Mouse (Mus musculus): ENCODE measurements around the gene Gjb3. TPM values are rescaled to one million over a fixed set of nuclear protein-coding genes. Genes with fewer than 3 reads are reported as not detected.

The Gjb3 gene
- polyA plus RNA-seq, 1 experiment from 2014 or later = not detected

GRCm38 (mm10) chr4:127365433-127365832 lies 34.8 kb upstream of the Gjb3 start:
- ATAC-seq = no peak
- Histone ChIP-seq H3K27ac (ENCODE audit: low read length) (no peak overlapping the region), H3K4me1 (replicated peaks; ENCODE audit: control insufficient read depth, insufficient read depth, low read length) (peaks cover 6% of the 10 kb centered on the region; the same call in 1 of the 2 replicates), H3K4me3 (replicated peaks; ENCODE audit: low read length) (no peak overlapping the region), H3K36me3 (ENCODE audit: control insufficient read depth, insufficient read depth) (no peaks in the 10 kb centered on the region), H3K27me3 (replicated peaks; ENCODE audit: control insufficient read depth, insufficient read depth, low read length) (no peaks in the 10 kb centered on the region), H3K9me3 (ENCODE audit: control insufficient read depth, low read length) (no peaks in the 10 kb centered on the region), H3K9ac (replicated peaks; ENCODE audit: low read depth, low read length) (no peak overlapping the region), H3K4me2 (ENCODE audit: low read length) (no peak overlapping the region)
- WGBS = 23% methylated on average over 5 of the region's 5 CpGs

- H3K4me3 ChIP-seq (replicated peaks; ENCODE audit: low read length) = no peak overlapping the region
- ATAC-seq = no peak
- H3K27me3 ChIP-seq (replicated peaks; ENCODE audit: control insufficient read depth, insufficient read depth, low read length) = no peaks in the 10 kb centered on the region
- no peak overlapping the region for H3K4me2 ChIP-seq (ENCODE audit: low read length)
- no peak overlapping the region for H3K9ac ChIP-seq (replicated peaks; ENCODE audit: low read depth, low read length)
- peaks cover 6% of the 10 kb centered on the region; the same call in 1 of the 2 replicates for H3K4me1 ChIP-seq (replicated peaks; ENCODE audit: control insufficient read depth, insufficient read depth, low read length)
- WGBS = 68% methylated on average over 5 of the region's 6 CpGs
- H3K36me3 ChIP-seq (ENCODE audit: control insufficient read depth, insufficient read depth) = no peaks in the 10 kb centered on the region
- no peak overlapping the region for H3K27ac ChIP-seq (ENCODE audit: low read length)
- H3K9me3 ChIP-seq (ENCODE audit: control insufficient read depth, low read length) = no peaks in the 10 kb centered on the region
Observed at GRCm38 (mm10) chr4:127364431-127364830, 33.8 kb upstream of the Gjb3 start.

- H3K9ac ChIP-seq (replicated peaks; ENCODE audit: low read depth, low read length) = no peak overlapping the region
- H3K36me3 ChIP-seq (ENCODE audit: control insufficient read depth, insufficient read depth) = no peaks in the 10 kb centered on the region
- WGBS = 72% methylated on average over 4 of the region's 4 CpGs
- H3K27me3 ChIP-seq (replicated peaks; ENCODE audit: control insufficient read depth, insufficient read depth, low read length) = no peaks in the 10 kb centered on the region
- H3K4me3 ChIP-seq (replicated peaks; ENCODE audit: low read length) = no peak overlapping the region
- no peak for ATAC-seq
- H3K4me1 ChIP-seq (replicated peaks; ENCODE audit: control insufficient read depth, insufficient read depth, low read length) = 0 out of 2 replicates have a peak, but pooled peaks cover 2% of the 10 kb centered on the region
- no peaks in the 10 kb centered on the region for H3K9me3 ChIP-seq (ENCODE audit: control insufficient read depth, low read length)
- no peak overlapping the region for H3K27ac ChIP-seq (ENCODE audit: low read length)
- no peak overlapping the region for H3K4me2 ChIP-seq (ENCODE audit: low read length)
Observed at GRCm38 (mm10) chr4:127363331-127363730, 32.7 kb upstream of the Gjb3 start.

GRCm38 (mm10) chr4:127362520-127362919 lies 31.9 kb upstream of the Gjb3 start:
- H3K4me2 ChIP-seq (ENCODE audit: low read length) = no peak overlapping the region

GRCm38 (mm10) chr4:127358018-127358417 lies 27.4 kb upstream of the Gjb3 start, which contains the start of gene Gjb5:
Gjb5 (minus strand) TSS chr4:127358181.
- ATAC-seq = no peak
- 42% methylated on average over 5 of the region's 5 CpGs for WGBS
- peaks cover 4% of the 10 kb centered on the region; the same call in 1 of the 2 replicates for H3K4me1 ChIP-seq (replicated peaks; ENCODE audit: control insufficient read depth, insufficient read depth, low read length)
- H3K9me3 ChIP-seq (ENCODE audit: control insufficient read depth, low read length) = no peaks in the 10 kb centered on the region
- no peak within 1 kb of the TSS for H3K27ac ChIP-seq (ENCODE audit: low read length)
- H3K4me2 ChIP-seq (ENCODE audit: low read length) = no peak within 1 kb of the TSS
- H3K4me3 ChIP-seq (replicated peaks; ENCODE audit: low read length) = no peak within 1 kb of the TSS
- no peaks in the 10 kb centered on the region for H3K36me3 ChIP-seq (ENCODE audit: control insufficient read depth, insufficient read depth)
- no peak within 1 kb of the TSS for H3K9ac ChIP-seq (replicated peaks; ENCODE audit: low read depth, low read length)
- H3K27me3 ChIP-seq (replicated peaks; ENCODE audit: control insufficient read depth, insufficient read depth, low read length) = no peaks in the 10 kb centered on the region

More at GRCm38 (mm10) chr4:127362520-127362919, 31.9 kb upstream of the Gjb3 start:
- H3K9ac ChIP-seq (replicated peaks; ENCODE audit: low read depth, low read length) = no peak overlapping the region
- H3K9me3 ChIP-seq (ENCODE audit: control insufficient read depth, low read length) = no peaks in the 10 kb centered on the region
- H3K27me3 ChIP-seq (replicated peaks; ENCODE audit: control insufficient read depth, insufficient read depth, low read length) = no peaks in the 10 kb centered on the region
- ATAC-seq = no peak
- no peak overlapping the region for H3K4me3 ChIP-seq (replicated peaks; ENCODE audit: low read length)
- no peaks in the 10 kb centered on the region for H3K4me1 ChIP-seq (replicated peaks; ENCODE audit: control insufficient read depth, insufficient read depth, low read length)
- H3K36me3 ChIP-seq (ENCODE audit: control insufficient read depth, insufficient read depth) = no peaks in the 10 kb centered on the region
- no peak overlapping the region for H3K27ac ChIP-seq (ENCODE audit: low read length)
- 98% methylated on average over 3 of the region's 3 CpGs for WGBS

DNA sequence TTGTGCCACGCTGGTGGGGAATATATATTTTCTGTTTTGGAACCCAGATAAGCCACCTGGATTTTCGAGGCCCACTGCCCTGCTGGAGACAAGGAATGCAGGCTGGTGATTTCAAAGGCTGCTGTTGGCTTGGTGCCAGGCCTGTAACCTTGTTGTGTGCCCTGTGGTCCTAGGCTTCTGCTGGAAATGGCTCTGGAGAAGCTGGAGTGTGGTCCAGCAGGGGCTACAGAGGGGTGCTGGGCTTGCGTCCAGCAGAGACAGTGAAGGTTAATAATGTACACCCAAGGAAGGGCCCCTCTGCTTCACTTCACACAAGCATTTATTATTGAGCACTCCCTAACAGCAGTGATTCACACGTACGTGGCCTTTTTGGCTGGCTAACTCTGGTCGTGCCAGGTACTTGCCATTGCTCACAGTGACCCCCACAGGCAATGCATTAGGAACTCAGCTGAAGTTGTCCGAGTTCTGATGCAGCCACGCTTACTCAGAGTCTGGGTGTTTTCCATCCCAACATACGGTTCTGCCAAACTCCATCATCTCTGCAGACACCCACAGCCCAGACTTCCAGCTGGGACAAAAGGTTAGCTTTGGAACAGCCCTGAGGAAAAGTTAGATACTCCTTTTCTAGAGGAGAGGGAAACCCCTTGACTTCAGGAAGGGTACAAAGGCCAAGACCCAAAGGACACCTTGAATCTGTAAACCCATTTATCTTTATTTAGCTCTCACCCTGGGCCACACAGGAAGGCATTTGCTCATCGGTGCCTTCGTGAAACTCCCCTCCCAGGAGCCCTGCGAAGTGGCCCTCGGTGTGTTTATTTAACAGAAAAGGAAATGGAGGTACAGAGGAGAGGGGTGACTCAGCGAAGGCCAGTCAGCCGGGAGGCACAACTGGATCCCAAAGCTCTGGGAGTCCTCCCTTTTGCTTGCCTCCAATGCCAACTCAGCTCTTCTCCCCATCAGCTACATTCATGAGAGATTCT lies 24.2 kb upstream of the Gjb3 start:
- no peak for ATAC-seq
- Histone ChIP-seq H3K27me3 (replicated peaks; ENCODE audit: control insufficient read depth, insufficient read depth, low read length) (no peaks in the 10 kb centered on the region), H3K27ac (ENCODE audit: low read length) (no peak overlapping the region), H3K4me1 (replicated peaks; ENCODE audit: control insufficient read depth, insufficient read depth, low read length) (peaks cover 4% of the 10 kb centered on the region; the same call in 1 of the 2 replicates), H3K9me3 (ENCODE audit: control insufficient read depth, low read length) (no peaks in the 10 kb centered on the region), H3K4me2 (ENCODE audit: low read length) (no peak overlapping the region), H3K9ac (replicated peaks; ENCODE audit: low read depth, low read length) (no peak overlapping the region), H3K4me3 (replicated peaks; ENCODE audit: low read length) (no peak overlapping the region), H3K36me3 (ENCODE audit: control insufficient read depth, insufficient read depth) (no peaks in the 10 kb centered on the region)
- WGBS = 74% methylated on average over 15 of the region's 15 CpGs

DNA sequence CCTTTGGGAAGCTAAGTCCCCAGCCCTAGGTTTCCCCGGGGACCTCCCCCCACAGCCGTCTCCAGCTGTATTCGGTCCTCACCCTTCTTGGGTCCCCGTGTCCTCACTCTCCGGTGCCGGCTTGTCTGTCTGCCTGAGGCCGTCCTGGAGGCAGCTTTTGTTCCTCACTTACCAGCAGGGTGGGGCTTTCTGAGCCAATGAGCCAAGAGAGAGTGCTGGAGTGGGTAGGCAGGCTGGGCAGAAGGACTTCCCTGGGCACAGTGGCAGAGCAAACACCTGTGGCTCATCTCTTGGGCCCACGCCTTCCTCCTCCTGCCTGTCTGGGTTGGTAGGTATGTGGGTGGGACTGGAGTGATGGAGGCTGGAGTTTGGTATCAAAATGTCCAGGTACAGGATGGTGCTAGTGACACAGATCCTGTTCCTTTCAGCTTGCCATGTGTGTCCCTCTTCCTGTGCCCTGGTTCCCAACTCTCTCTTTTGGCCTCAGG lies 23.4 kb upstream of the Gjb3 start, which contains the start of gene Gjb4:
Gene Gjb4 (minus strand): TSS at position 131 of the 488 bp plus-strand sequence.
- no peak for ATAC-seq
- H3K4me3 ChIP-seq (replicated peaks; ENCODE audit: low read length) = no peak within 1 kb of the TSS
- peaks cover 4% of the 10 kb centered on the region; the same call in 1 of the 2 replicates for H3K4me1 ChIP-seq (replicated peaks; ENCODE audit: control insufficient read depth, insufficient read depth, low read length)
- H3K9me3 ChIP-seq (ENCODE audit: control insufficient read depth, low read length) = no peaks in the 10 kb centered on the region
- H3K27me3 ChIP-seq (replicated peaks; ENCODE audit: control insufficient read depth, insufficient read depth, low read length) = no peaks in the 10 kb centered on the region
- no peak within 1 kb of the TSS for H3K9ac ChIP-seq (replicated peaks; ENCODE audit: low read depth, low read length)
- H3K36me3 ChIP-seq (ENCODE audit: control insufficient read depth, insufficient read depth) = no peaks in the 10 kb centered on the region
- H3K27ac ChIP-seq (ENCODE audit: low read length) = no peak within 1 kb of the TSS
- H3K4me2 ChIP-seq (ENCODE audit: low read length) = no peak within 1 kb of the TSS
- 34% methylated on average over 8 of the region's 8 CpGs for WGBS

DNA sequence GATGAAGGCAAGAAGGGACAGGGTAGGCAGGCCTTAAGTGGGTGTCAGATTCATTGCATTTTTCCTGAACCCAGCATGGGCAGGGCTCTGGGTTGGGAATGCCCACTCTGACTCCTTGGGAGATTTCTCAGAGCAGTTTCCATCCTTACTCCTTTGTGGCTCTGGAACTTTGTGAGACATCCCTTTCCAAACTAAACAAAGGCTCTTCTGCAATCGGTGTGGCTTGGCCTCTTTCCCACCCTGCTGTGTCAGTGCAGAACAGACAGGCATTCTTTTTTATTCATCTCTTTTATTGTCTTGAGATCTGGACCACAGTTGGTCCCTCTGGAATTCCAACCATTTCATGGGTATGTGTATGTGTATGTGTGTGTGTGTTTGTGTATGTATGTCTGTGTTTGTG lies 21.9 kb upstream of the Gjb3 start:
- Histone ChIP-seq H3K9me3 (ENCODE audit: control insufficient read depth, low read length) (no peaks in the 10 kb centered on the region), H3K9ac (replicated peaks; ENCODE audit: low read depth, low read length) (no peak overlapping the region), H3K4me2 (ENCODE audit: low read length) (no peak overlapping the region), H3K4me3 (replicated peaks; ENCODE audit: low read length) (no peak overlapping the region), H3K27me3 (replicated peaks; ENCODE audit: control insufficient read depth, insufficient read depth, low read length) (no peaks in the 10 kb centered on the region), H3K4me1 (replicated peaks; ENCODE audit: control insufficient read depth, insufficient read depth, low read length) (peaks cover 4% of the 10 kb centered on the region; the same call in 1 of the 2 replicates), H3K36me3 (ENCODE audit: control insufficient read depth, insufficient read depth) (no peaks in the 10 kb centered on the region), H3K27ac (ENCODE audit: low read length) (no peak overlapping the region)
- no peak for ATAC-seq
- 8% methylated on average over 1 of the region's 1 CpGs for WGBS

DNA sequence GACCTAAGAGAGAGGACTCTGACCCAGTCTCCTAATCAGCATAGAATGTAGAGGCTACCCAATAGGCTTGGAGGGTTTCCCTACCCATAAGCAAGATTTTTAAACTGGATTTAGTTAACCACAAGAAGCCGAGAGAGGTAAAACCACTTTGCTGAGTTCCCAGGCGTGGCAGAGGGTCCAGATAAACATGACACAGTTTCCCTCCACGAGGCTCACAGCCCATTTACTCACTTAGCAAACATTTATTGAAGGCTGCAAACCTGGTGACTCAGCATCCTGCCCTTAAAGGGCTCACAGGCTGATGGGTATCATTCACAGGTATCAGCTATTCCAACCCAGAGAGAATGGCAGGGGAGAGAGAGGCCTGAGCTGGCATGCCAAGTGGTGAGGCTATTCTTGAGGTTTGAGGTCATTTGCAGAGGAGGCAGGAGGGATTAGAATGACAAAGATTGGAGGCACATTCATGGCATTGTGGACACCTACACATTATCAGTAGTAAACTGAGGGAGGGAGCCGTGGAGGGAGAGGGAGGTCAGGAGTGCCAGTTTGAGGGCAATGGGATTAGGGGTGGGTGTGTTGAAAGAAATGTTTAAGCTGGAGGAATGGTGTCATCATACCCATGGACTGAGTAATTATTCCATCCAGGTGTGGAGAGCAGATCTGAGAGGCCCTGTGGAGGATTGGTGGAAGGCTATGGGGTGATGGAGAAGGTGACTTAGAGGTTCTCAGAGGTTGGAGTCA lies 19.1 kb upstream of the Gjb3 start:
- Histone ChIP-seq H3K4me2 (ENCODE audit: low read length) (no peak overlapping the region), H3K36me3 (ENCODE audit: control insufficient read depth, insufficient read depth) (no peaks in the 10 kb centered on the region), H3K4me1 (replicated peaks; ENCODE audit: control insufficient read depth, insufficient read depth, low read length) (peaks cover 4% of the 10 kb centered on the region; the same call in 1 of the 2 replicates), H3K4me3 (replicated peaks; ENCODE audit: low read length) (no peak overlapping the region), H3K27ac (ENCODE audit: low read length) (no peak overlapping the region), H3K27me3 (replicated peaks; ENCODE audit: control insufficient read depth, insufficient read depth, low read length) (no peaks in the 10 kb centered on the region), H3K9ac (replicated peaks; ENCODE audit: low read depth, low read length) (no peak overlapping the region), H3K9me3 (ENCODE audit: control insufficient read depth, low read length) (no peaks in the 10 kb centered on the region)
- WGBS = 74% methylated on average over 4 of the region's 4 CpGs
- no peak for ATAC-seq
